Mouse (Mus musculus) heart, embryonic 14.5 days (tissue): ENCODE measurements at regions not wholly inside any gene's neighbourhood (a gene's known extent, or its start where the extent isn't known, plus 50 kb on each side); places are given as distances from the start of the nearest gene placed in this dataset.

Experiments
- ATAC-seq: fragments of 200-750 bp; cut with Nextera tagmentation; 2 replicates; pipeline ENCODE4 v1.8.0; 2017; ENCODE audit warnings: low read depth, moderate TSS enrichment; ENCODE audit not compliant: insufficient number of reproducible peaks, insufficient read depth, low FRiP score
- H3K27ac ChIP-seq, 2 experiments: fragments of 200-500 bp in 1 of 2; fragments of 300-500 bp in 1 of 2; sonication (generic) in 1 of 2; replicated peaks in 1 of 2; 2 replicates each; pipeline ENCODE4 v1.5.1; 2012 to 2014; ENCODE audit warnings: low read depth in 2 of 2, low read length in 2 of 2, control low read depth in 1 of 2, mild to moderate bottlenecking in 1 of 2, mixed read lengths in 1 of 2; ENCODE audit not compliant: control insufficient read depth in 1 of 2, insufficient read depth in 1 of 2
- H3K27me3 ChIP-seq: fragments of 300-500 bp; sonication (generic); 2 replicates; pipeline ENCODE4 v1.6.1; 2014; ENCODE audit warnings: mild to moderate bottlenecking, low read length, control low read depth; ENCODE audit not compliant: control insufficient read depth, insufficient read depth
- H3K36me3 ChIP-seq: fragments of 300-500 bp; sonication (generic); 2 replicates; pipeline ENCODE4 v1.6.1; 2014; ENCODE audit warnings: mild to moderate bottlenecking, control low read depth, low read length, mixed read lengths; ENCODE audit not compliant: control insufficient read depth, insufficient read depth
- H3K4me1 ChIP-seq, 2 experiments: fragments of 200-500 bp in 1 of 2; fragments of 300-500 bp in 1 of 2; sonication (generic) in 1 of 2; 2 replicates each; pipeline ENCODE4 v1.6.1; 2012 to 2014; ENCODE audit warnings: low read length in 2 of 2, control low read depth in 1 of 2, mixed read lengths in 1 of 2; ENCODE audit not compliant: control insufficient read depth in 2 of 2, insufficient read depth in 2 of 2
- H3K4me2 ChIP-seq: fragments of 300-500 bp; sonication (generic); 2 replicates; pipeline ENCODE4 v1.6.1; 2014; ENCODE audit warnings: mild to moderate bottlenecking, low read length
- H3K4me3 ChIP-seq, 2 experiments: fragments of 200-500 bp in 1 of 2; fragments of 300-500 bp in 1 of 2; sonication (generic) in 1 of 2; 2 replicates each; pipeline ENCODE4 v1.5.1; 2012 to 2014; ENCODE audit warnings: low read length in 2 of 2, mild to moderate bottlenecking in 2 of 2, control low read depth in 1 of 2, low read depth in 1 of 2, moderate library complexity in 1 of 2; ENCODE audit not compliant: control insufficient read depth in 1 of 2, insufficient read depth in 1 of 2
- H3K9ac ChIP-seq: fragments of 300-500 bp; sonication (generic); 2 replicates; pipeline ENCODE4 v1.6.1; 2014; ENCODE audit warnings: mild to moderate bottlenecking, low read length
- H3K9me3 ChIP-seq: fragments of 300-500 bp; sonication (generic); 2 replicates; pipeline ENCODE4 v1.6.1; 2016; ENCODE audit warnings: low read length, control low read depth; ENCODE audit not compliant: control insufficient read depth
- WGBS: fragments of 180-500 bp; shearing (Covaris S2); extraction: QIAGEN DNeasy Blood & Tissue Kit; methylation state at CpG from one replicate; pipeline ENCODE4 v1.1.7; 2014; 5-methylcytosine and 5-hydroxymethylcytosine counted together

- Histone ChIP-seq H3K4me3 (no peak overlapping the region), H3K36me3 (no peaks in the 10 kb centered on the region)
Observed at GRCm38 (mm10) chr13:31505386-31505785, 50.5 kb upstream of the Foxq1 start.

More at GRCm38 (mm10) chr13:31505386-31505785, 50.5 kb upstream of the Foxq1 start:
- ATAC-seq = no peak
- no peak overlapping the region for H3K4me2 ChIP-seq
- H3K9ac ChIP-seq = no peak overlapping the region
- WGBS = 77% methylated on average over 10 of the region's 10 CpGs
- H3K27me3 ChIP-seq = no peaks in the 10 kb centered on the region
- H3K27ac ChIP-seq = no peak overlapping the region
- no peaks in the 10 kb centered on the region for H3K9me3 ChIP-seq
- H3K4me1 ChIP-seq = no peaks in the 10 kb centered on the region
